Mouse (Mus musculus) embryonic fibroblast, embryonic 13.5 days (primary cell): ENCODE results near the gene 2410004B18Rik.

Experiments used
- CTCF ChIP-seq: IDR thresholded peaks from 2 replicates; pipeline ENCODE4 v1.5.1; 2011; ENCODE audit warnings: mild to moderate bottlenecking, control low read depth, low read length, moderate library complexity, borderline replicate concordance; ENCODE audit not compliant: insufficient read depth
- POLR2A ChIP-seq: IDR thresholded peaks from 2 replicates; pipeline ENCODE4 v1.6.1; 2011; ENCODE audit warnings: low read depth, mild to moderate bottlenecking, control low read depth, low read length, moderate library complexity

GRCm38 (mm10) chr3:145937505-145938404 lies at the start of gene 2410004B18Rik:
- peak; percentile 49 for TF ChIP-seq CTCF
- peak; percentile 91 for TF ChIP-seq POLR2A
